Mouse (Mus musculus): Measurements from ENCODE around the gene Zbtb42.

Zbtb42 gene

DNA sequence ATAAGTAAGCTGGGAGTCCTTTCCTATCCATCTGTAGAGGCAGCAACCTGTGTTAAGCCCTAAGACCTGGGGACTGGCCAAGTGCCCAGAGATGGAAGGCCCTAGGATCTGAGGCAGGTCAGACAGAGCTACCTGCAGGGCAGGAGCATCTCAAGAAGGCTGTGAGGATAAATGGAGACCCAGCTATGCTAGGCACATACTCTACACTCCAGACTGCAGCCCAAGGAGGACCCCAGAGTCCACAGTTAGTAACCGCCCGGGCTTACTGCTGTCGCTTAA, 17.4 kb upstream of the Zbtb42 start:
- DNase-seq (ENCODE audit: low read depth, low spot score), result no peak

DNA sequence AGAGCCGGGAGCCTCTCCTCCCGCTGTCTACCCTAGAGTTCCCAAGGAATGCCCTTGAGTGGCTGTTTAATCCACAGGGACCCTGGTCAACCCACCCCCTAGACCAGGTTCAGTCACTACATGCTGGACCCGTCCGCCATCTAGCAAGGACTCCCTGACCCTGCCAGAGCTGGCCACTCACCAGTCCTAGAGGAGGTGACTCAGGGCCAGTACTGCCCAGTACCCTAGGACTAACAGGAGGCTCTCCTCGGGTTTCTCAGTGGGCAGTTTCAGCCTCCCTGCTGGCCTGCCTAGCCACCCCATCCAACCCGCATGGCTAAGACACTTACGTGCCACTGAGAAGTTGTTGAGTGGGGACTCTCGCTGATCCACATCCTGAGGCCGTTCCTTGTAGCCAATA, 16.8 kb upstream of the Zbtb42 start:
- no peak for DNase-seq (ENCODE audit: low read depth, low spot score)

DNA sequence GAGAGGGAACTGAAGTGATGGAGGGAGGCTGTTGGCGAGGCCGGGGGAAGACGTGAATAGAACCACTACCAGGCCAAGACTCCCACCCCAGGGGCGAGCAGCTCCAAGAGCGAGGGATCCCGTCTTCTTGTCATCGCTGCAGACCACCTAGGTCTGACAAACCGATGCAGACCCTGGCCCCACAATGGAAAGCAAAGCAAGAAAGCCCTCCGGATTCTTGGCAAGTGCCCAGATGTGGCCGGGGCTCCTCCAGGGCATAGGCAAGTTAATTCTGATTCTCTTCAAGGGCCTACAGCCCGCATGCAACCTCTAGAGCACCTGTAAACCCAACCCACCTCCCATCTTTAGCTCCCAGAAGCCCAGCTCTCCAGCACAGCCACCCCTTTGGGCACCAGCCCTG, 15.3 kb upstream of the Zbtb42 start:
- no peak for DNase-seq (ENCODE audit: low read depth, low spot score)

DNA sequence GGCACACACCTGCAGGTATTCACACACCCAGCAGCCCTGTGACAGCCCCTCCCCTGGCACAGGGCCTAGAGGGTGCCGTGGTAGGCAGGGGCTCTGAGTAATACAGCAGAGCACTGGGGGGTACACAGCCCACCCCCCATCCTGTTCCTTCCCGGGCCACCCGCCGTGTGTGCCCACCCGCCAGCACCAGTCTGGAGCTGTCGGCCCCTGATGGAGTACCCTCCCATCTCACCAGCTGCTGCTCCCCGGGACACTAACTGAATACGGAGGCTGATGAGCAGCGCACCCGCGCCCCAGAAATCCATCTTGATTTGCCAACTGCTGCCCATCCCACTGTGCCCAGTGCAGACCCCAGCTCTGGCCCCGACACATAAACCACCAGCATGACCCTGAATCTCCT, 14.9 kb upstream of the Zbtb42 start:
- no peak for DNase-seq (ENCODE audit: low read depth, low spot score)

DNA sequence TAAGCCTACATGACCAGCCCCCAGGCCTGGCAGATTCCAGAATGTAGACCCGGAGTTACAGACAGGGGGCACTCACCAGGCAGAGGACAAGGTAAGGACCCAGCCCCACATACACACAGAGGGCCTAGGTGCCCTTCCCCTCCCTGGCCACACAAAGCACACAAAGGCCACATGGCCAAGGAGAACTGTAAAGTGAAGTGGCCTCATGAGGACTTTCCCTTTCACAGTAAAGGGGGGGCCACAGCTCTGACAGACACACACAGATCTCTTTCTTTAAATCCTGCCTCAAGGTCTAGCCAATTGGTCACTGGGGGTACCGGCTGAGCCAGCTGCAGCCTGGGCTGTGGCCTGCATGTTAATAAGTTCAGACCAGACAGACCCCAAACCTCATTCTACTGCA, 14.5 kb upstream of the Zbtb42 start:
- no peak for DNase-seq (ENCODE audit: low read depth, low spot score)

DNA sequence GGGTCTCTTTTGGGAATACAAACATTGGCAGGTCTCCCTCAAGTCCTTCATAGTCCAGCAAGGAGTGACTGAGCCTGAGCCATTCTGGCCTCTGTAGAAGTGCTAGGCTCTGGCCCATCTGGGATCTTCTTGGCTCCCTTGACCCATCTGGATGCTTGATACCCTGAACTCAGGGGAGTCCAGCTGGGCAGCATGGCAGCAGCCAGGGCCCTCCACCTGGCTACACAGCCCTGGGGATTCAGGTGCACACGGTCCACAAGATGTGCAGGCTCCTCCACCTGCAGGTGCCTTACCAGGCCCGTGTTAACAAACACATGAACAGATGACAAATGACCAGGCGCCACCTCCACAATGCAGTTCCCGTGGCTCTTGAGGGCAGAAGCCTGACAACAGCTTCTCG, 14.0 kb upstream of the Zbtb42 start:
- DNase-seq (ENCODE audit: low read depth, low spot score), result no peak

DNA sequence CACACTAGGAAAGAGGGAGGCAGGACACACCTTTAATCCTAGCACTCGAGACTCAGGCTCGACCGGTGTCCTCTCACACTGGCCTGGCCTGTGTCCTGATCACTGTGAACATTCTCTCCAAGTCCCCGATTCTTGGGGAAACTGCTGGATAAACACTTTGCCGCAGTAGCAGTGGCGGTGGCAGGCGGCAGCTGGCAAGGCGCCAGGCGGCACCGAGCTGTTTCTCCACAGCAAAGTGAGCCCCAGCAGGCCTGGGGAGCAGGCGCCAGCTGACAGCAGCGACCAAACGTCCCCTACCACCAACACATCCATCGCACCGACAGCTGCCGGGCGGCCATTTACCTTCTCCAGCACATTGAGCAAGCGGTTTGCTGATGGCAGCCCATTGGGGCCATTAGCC, 13.2 kb upstream of the Zbtb42 start:
- DNase-seq (ENCODE audit: low read depth, low spot score), result no peak

DNA sequence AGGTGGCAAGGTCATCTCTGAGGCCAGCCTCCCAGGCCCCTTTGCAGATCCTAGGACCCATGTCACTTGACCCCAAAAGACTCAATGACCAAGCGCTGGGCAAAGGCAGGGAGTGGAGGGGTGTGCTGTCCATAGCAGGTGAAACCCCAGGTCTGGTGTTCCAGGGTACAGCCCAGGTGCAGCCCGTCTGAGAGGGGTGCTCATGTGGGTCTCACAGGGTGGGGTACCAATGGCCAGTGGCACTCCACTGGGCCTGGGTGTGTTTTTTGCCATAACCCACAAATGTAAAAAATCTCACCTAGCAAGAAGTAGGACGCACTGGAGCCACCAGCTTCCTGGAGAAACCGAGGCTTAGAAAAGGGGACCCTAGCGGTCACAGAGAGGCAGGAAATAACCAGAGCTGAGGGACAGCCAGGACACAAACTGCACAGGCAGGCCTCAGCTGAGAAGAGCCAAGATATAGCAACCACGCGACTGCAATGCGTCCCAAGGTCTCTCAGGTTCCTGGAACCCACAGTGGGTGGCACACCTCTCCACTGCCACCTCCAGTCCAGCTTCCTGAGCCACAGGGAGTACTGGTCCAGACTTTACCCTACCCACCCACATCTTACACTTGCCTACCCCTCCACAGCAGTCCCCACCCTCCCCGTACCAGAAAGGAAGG, 12.6 kb upstream of the Zbtb42 start:
- no peak for DNase-seq (ENCODE audit: low read depth, low spot score)

DNA sequence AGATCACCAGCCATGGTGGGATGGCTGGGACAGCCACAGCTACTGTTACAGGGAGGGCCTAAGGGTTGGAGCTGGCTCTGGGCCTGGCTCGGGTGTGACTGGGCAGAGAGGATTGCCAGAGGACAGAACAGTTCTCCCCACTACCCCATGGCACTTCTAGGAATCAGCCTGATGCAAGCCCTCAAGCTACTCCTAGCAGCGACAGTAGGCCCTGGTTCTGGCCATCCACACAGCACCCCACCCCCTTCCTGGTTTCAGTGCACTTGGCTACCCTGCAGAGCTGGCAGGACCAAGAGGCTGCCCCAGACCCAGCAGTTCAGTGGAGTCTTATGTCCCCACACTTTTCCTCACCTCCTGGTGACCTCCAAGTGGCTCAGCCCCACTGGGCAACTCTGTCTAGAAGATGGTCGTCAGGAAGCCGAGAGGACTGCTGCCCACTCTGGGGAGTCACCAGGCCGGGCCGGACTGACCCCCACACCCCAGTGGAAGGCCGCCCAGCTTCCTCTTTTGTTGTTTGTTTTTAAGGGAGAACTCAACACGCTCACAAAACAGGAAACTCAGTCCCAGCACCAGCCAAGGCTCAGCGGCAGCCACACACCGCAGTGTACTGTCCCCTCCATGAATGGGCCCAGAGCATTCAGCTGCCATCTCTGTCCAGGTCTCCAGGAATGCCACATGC, 10.9 kb upstream of the Zbtb42 start:
- DNase-seq (ENCODE audit: low read depth, low spot score), result no peak

DNA sequence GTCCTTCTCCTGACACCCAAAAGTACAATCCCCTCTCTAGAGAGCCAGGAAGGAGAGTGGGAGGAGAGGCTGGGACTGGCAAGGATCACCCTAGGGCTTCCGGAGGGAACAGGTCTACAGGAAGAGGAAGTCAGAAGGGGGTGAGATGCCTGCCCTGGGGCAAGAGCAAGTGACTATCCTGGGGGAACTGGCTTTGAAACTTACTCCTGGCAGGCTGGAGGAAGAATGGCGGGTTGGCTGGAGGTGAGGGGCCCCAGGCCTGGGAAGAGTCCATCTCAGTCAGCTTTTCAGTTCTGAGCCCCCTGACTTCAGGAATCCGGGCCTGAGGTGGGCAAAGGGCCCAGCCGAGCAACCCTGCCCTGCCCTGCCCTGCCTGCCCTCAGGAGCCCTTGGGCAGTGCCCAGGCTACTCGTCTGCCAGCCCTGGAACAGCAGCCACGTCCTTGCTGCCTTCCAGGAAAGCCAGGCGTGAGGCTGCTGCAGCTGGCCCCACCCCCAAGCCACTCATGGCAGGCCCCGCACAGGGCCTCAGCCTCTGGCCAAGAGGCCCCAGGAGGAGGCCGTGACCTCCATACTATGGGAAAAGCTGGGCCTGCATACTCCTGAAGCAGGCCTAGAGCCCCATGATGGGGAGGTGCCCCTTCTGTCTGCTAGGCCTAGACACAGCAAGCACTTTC, 7.8 kb upstream of the Zbtb42 start:
- DNase-seq (ENCODE audit: low read depth, low spot score), result no peak

DNA sequence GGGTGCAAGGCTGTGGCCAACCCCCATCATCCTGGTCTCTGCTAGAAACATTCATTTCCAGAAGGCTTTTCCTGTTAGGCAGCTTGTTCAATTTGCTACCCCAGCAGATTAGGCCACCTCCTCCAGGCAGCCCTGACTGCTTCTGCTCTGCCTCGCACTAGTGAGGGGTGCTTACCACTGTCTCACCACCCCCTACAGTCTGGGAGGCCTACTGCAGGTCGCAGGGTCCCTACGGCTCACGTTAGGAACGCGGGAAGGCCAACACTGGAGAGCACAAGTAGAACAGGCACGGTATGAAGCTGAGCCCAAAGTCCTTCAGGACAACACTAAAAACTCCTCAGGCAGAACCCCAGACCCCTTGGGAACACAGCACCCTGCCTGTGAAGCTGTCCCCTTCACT, 6.7 kb upstream of the Zbtb42 start:
- DNase-seq (ENCODE audit: low read depth, low spot score), result no peak

DNA sequence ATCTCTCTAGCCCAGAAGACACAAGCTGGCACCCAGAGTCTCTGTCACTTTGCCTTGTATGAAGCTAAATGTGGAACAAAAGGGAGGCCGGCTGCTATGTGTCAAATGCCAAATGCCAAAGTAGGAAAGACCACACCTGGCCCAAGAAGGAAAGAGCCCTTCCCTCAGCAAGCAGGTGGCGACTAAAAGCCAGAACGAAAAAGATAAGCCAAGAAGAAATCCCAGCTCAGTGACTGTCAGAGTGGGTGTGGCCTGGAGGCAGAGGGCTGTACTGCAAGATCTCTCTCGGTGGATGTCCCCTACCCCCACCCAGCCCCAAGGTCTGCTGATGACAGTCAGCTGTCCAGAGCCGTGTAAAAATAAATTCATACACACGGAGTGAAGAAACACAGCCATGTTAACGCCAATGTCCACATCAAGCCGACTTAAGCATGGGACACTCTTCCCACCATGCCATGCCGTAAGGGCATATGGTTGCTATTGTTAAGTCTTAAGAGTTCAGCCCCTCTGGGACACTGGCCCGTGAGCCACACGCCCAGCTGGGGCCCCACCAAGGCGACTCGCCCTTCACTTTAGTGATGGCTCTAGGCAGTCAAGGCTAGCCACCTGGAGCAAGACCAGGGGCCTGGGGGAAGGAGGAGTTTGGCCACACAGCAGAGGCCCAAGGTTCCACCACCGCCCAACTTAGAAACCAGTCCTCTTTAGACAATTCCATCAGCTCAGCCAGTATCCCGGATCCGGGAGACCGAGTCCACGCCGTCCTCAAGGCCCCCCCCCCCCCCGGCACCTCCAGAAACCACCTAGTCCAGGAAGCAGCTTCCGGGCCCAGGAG, 5.7 kb upstream of the Zbtb42 start:
- DNase-seq (ENCODE audit: low read depth, low spot score), result no peak

DNA sequence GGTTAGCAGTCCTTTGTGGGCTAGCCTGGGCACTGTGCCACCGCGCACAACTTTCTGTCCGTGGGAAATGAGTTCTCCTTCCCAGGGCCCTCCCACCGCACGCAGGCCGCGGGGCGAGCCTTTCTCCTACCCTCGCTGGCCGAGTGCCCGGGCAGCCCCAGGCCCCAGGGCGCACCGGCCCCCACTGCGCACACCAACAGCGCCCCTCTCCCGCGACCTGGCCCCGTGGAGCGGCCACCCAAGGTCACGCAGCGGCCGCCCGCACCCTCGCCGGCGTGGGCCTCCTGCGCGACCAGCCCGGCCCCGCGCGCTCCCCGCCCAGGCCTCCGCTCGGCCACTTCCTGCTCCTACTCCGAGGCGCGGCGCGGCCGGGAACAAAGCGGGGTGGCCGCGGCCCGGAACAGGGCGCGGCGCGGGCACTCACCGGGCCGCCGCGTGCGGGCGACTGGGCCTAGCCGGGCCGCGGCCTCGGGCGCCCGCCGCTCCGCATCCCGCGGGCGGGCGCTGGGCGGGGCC, 5.0 kb upstream of the Zbtb42 start:
- DNase-seq (ENCODE audit: low read depth, low spot score), result no peak

DNA sequence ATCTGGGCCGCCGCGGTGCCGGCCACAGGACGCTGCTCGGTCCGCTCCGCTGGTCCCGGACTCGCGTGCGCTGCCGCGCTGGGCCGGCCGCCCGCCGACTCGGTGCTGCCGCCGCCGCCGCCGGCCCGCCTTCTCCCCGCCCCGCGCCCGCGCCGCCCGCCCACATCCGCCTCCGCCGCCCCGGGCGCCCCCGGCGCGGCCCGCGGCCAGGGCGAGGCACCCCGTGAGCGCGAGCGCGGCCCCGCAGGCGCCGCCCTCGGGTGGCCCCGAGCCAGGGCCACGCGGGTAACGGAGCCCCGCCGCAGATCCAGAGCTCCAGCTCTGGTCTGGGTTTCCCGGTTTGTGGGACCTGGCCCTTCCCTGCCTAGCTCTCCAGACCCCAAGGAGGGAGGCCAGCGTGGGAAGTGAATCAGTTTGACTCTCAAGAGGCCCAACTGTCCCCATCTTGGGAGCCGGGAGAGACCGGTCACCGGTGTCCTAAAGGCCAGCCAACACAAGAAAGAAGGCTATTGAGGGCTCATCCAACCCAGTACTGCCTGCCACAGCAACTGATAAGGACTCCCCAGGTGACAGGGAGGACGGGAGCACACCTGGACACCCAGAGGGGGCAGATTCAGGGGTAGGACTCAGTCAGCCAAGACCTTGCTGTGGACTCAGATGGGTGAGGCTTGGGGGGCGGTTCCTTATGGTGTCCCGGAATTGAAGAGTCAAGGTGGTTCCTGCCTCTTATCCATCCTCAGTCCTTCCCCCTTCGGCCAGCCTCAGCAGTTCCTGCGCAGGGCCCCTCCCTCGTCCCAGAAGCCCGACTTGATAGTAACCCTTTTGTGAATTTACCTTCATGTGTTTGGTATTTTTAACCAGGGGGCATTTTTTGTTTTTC, 4.3 kb upstream of the Zbtb42 start, which contains the start of gene Akt1:
Gene Akt1, minus strand, starts transcription at position 753 of the 880 bp plus-strand sequence.
- no peak for DNase-seq (ENCODE audit: low read depth, low spot score)

DNA sequence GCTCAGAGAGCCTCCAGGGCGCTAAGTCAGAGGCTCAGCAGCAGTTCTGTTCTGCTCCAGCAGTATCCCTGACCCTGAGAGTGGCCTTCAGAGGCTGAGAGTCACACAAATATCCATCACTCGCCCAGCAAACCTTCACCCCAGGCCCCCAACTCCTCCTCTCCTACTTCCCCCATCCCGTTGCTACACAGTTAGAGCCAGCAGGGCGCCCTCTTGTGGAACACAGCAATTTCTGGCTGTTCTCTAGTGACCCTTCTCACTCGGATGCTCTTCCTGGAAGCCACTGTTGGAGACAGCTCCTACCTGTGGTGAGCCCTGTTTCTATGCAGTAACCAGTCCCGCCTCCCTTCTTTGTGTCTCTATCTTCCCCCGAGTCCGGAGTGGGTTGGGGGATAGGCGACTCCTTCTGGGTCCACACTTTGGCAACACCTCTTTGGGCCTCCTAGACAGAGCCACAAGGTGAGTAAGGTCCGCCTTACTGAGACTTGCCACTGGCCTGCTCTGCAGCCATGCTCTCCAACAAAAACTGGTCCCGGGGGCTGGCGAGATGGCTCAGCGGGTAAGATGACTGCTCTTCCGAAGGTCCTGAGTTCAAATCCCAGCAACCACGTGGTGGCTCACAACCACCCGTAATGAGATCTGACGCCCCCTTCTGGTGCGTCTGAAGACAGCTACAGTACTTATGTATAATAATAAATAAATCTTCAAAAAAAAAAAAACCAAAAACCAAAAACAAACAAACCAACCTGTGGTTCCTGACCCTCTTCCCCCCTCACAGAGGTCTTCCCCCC, 3.2 kb upstream of the Zbtb42 start:
- DNase-seq (ENCODE audit: low read depth, low spot score), result no peak

DNA sequence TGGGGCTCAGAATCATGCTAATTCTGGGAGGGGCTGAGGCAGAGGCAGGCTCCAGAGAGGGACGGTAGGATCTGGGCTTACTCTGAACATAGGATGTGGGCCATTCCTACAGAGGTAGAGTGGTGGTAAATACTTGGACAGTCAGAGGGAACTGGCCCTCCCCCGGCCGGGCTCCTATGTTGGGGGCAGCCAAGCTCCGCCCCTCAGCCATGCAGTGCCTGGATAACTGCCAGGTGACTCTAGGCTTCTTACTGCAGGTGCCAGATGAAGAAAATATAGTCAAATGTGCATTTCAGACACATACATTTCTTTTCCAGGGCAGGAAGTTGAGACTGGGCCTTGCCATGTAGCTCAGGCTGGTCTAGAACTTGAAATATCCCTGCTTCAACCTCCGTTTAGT, 1.6 kb upstream of the Zbtb42 start:
- DNase-seq (ENCODE audit: low read depth, low spot score), result no peak

DNA sequence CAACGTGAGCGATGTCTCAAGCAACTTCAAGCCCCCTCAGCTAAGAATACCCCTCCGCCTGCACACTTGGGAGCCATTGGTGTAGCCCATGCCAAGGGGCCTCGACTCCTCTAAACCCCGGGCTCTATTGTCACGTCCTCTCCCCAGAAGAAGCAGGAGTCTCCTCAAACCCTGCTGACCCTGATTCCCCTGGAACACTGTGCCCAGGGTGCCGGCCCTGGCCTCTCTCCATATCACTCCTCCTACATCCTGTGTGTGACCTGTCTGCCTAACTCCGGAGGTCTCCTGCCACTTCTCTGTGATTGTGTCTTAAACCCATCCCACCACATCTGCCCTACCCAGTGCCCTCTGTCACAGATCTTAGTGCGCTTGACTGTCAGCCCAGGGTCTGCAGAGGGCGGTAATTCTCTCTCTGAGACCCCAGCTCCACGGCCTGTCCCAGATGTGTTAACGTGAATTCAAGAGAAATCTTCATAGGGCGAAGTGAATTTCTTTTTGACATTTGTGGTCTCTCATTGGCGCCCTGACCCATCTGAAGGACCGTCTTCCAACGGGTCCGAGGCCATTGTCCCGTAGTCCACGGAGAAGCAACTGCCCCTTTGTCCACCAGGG, 579 bp upstream of the Zbtb42 start:
- no peak for DNase-seq (ENCODE audit: low read depth, low spot score)

DNA sequence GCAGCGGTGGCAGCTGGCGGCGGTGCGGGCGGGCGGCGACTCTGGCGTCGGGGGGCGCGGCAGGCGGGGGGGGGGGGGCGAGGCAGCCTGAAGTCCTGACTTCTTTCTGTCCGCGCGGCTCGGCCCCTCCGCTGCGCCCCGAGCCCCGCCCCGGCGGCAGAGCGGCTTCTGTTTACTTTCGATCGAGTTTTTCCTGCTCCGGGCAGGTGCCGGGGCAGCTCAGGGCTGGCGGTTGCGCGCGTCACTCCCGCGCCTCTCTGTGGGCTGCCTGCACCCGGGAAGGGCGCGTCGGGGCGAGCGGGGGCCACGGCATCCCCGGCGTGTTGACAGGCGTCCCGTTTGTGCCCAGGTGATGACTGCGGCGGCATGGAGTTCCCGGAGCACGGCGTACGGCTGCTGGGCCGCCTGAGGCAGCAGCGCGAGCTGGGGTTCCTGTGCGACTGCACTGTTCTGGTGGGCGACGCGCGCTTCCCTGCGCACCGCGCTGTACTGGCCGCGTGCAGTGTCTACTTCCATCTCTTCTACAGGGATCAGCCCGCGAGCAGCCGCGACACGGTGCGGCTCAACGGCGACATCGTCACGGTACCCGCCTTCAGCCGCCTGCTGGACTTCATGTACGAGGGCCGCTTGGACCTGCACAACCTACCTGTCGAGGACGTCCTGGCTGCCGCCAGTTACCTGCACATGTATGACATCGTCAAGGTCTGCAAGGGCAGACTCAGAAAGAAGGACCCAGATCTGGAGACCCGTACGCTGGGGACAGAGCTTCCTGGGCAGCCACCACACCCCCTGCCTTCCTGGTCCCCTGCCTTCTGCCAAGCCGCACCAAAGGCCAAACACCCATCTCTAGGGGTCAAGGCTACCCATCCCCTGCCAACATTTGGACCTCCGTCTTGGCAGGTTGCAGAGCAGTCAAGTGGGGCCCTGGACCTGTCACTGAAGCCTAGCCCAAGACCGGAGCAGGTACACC, 684 bp downstream of the Zbtb42 start:
- DNase-seq (ENCODE audit: low read depth, low spot score), result no peak

DNA sequence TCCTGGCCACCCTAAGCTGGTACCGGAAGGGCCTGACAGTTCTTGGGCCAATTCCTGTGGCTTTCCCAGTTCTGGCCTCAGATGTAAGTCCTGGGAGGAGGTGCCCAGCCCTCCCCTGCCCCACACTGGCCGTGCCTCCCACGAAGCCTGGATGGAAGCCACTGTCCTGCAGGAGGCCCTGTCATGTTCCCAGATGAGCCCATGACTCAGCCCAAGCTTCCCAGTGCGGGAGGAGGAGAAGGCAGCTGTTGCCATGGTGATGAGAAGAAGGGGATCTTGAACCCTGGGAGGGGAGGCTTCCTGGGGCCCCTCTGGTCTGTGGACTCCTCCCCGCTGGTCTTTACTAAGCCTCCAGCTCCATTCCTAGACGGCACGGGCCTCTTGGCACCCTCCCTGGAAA, 4.7 kb downstream of the Zbtb42 start:
- no peak for DNase-seq (ENCODE audit: low read depth, low spot score)
